Mouse (Mus musculus): Measurements from ENCODE around the gene Otof. TPM values are rescaled to one million over a fixed set of nuclear protein-coding genes. Genes with fewer than 3 reads are reported as not detected.

The Otof gene
- total and polyA plus RNA-seq, 3 experiments, result 0.04 to 0.07 TPM; not detected in 1

DNA sequence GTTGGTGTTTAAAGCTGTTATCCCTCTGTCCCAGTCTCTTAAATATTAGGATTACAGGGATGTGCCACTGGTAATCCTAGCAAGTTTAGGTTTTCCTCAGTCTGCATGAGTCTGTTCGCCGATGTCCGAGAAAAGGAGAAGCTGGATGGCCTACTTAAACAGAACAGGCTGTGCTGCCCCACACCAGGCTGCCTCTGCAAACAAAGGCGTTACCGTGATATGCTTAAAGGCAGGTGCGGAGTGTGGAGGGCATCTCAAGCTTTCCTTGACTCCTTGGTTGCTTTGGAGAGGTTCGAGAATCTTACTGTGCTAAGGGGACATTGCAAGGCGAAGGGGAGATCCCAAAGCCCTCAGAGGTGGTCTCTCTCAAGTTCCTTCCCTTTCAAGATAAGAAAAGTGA is 35.1 kb upstream of the Otof start:
- H3K9ac ChIP-seq (ENCODE audit: insufficient read depth, low read depth), result no peak overlapping the region
- peaks cover 0 to 6% of the 10 kb centered on the region in 2 experiments; a peak in 1 of 4 replicates for H3K4me1 ChIP-seq (ENCODE audit: control insufficient read depth in 1 of 2, insufficient read depth in 2 of 2)
- no peaks in the 10 kb centered on the region for H3K36me3 ChIP-seq (replicated peaks in 1 of 2; ENCODE audit: control insufficient read depth in 1 of 2, insufficient read depth in 1 of 2, low read length in 1 of 2)
- H3K27me3 ChIP-seq (replicated peaks), result peaks cover 12% of the 10 kb centered on the region
- H3K4me3 ChIP-seq (replicated peaks in 1 of 3; ENCODE audit: low read depth in 2 of 3, low read length in 2 of 3, poor library complexity in 1 of 3), result no peak overlapping the region
- no peaks in the 10 kb centered on the region for H3K79me2 ChIP-seq (replicated peaks; ENCODE audit: control insufficient read depth, extremely low read depth, insufficient read depth, poor library complexity, severe bottlenecking)
- dilution Hi-C loops (cut with MboI; ENCODE audit: extremely low pct_ligation_motif_present, extremely low pct_unique_long_range_greater_than_20kb, low sequenced_read_pairs), result no loop called here
- H3K27ac ChIP-seq (ENCODE audit: insufficient read depth, low read depth), result no peak overlapping the region
- DNase-seq (ENCODE audit: extremely low read depth), result no peak
- H3K4me2 ChIP-seq (ENCODE audit: insufficient read depth, low read depth, poor library complexity, severe bottlenecking), result no peak overlapping the region
- no peaks in the 10 kb centered on the region for H3K9me3 ChIP-seq (replicated peaks; ENCODE audit: low read length)
- in situ Hi-C loops (cut with MboI; ENCODE audit: low pct_ligation_motif_present, low pct_unique_long_range_greater_than_20kb, low sequenced_read_pairs), result no loop called here
- TF ChIP-seq MAX (IDR thresholded peaks at IDR 0.05; ENCODE audit: low read length), result no peak
- no peak for TF ChIP-seq NRF1 (IDR thresholded peaks at IDR 0.05; ENCODE audit: low read depth, low read length)
- TF ChIP-seq PAX5 (IDR thresholded peaks at IDR 0.05; ENCODE audit: low read length), result no peak
- no peak for TF ChIP-seq ZKSCAN1 (IDR thresholded peaks at IDR 0.05; ENCODE audit: borderline replicate concordance, low read depth, low read length)
- no peak for TF ChIP-seq CHD2 (IDR thresholded peaks at IDR 0.05; ENCODE audit: low read length)
- no peak for TF ChIP-seq E2F4 (IDR thresholded peaks at IDR 0.05; ENCODE audit: insufficient replicate concordance, low read depth, low read length)
- no peak for TF ChIP-seq MEF2A (IDR thresholded peaks at IDR 0.05; ENCODE audit: borderline replicate concordance, low read depth, low read length)
- no peak for TF ChIP-seq POLR2A (IDR thresholded peaks at IDR 0.05; ENCODE audit: low read depth, low read length)
- no peak for TF ChIP-seq RCOR1 (conservative IDR thresholded peaks at IDR 0.05; ENCODE audit: low read depth, low read length)
- TF ChIP-seq NELFE (IDR thresholded peaks at IDR 0.05; ENCODE audit: low read depth, low read length), result no peak
- TF ChIP-seq USF1 (IDR thresholded peaks at IDR 0.05; ENCODE audit: low read depth, low read length), result no peak
- no peak for TF ChIP-seq ZNF384 (IDR thresholded peaks at IDR 0.05; ENCODE audit: low read depth, low read length)
- TF ChIP-seq USF2 (conservative IDR thresholded peaks at IDR 0.05; ENCODE audit: low read depth, low read length), result no peak
- no peak for TF ChIP-seq ZMIZ1 (IDR thresholded peaks at IDR 0.05; ENCODE audit: low read depth, low read length)
- TF ChIP-seq UBTF (IDR thresholded peaks at IDR 0.05; ENCODE audit: low read depth, low read length), result no peak
- TF ChIP-seq MXI1 (IDR thresholded peaks at IDR 0.05; ENCODE audit: low read depth, low read length), result no peak

- no peak overlapping the region for H3K4me3 ChIP-seq (replicated peaks in 1 of 3; ENCODE audit: low read depth in 2 of 3, low read length in 2 of 3, poor library complexity in 1 of 3)
- H3K27ac ChIP-seq (ENCODE audit: insufficient read depth, low read depth), result no peak overlapping the region
- H3K9ac ChIP-seq (ENCODE audit: insufficient read depth, low read depth), result no peak overlapping the region
- TF ChIP-seq MYC (IDR thresholded peaks at IDR 0.05; ENCODE audit: low read depth, low read length) (no peak), CHD2 (IDR thresholded peaks at IDR 0.05; ENCODE audit: low read length) (no peak), PAX5 (IDR thresholded peaks at IDR 0.05; ENCODE audit: low read length) (no peak), USF1 (IDR thresholded peaks at IDR 0.05; ENCODE audit: low read depth, low read length) (no peak), USF2 (conservative IDR thresholded peaks at IDR 0.05; ENCODE audit: low read depth, low read length) (no peak), SIN3A (IDR thresholded peaks at IDR 0.05; ENCODE audit: low read length) (no peak), ZNF384 (IDR thresholded peaks at IDR 0.05; ENCODE audit: low read depth, low read length) (no peak), RAD21 (IDR thresholded peaks at IDR 0.05; ENCODE audit: low read depth, low read length) (no peak), SMC3 (IDR thresholded peaks at IDR 0.05; ENCODE audit: low read depth, low read length) (no peak), MAZ (IDR thresholded peaks at IDR 0.05; ENCODE audit: low read depth, low read length) (no peak)
- H3K79me2 ChIP-seq (replicated peaks; ENCODE audit: control insufficient read depth, extremely low read depth, insufficient read depth, poor library complexity, severe bottlenecking), result no peaks in the 10 kb centered on the region
- in situ Hi-C loops (cut with MboI; ENCODE audit: low pct_ligation_motif_present, low pct_unique_long_range_greater_than_20kb, low sequenced_read_pairs), result no loop called here
- no peaks in the 10 kb centered on the region for H3K9me3 ChIP-seq (replicated peaks; ENCODE audit: low read length)
- peaks cover 23% of the 10 kb centered on the region for H3K27me3 ChIP-seq (replicated peaks)
- DNase-seq (ENCODE audit: extremely low read depth), result no peak
- H3K4me1 ChIP-seq (ENCODE audit: control insufficient read depth in 1 of 2, insufficient read depth in 2 of 2), result peaks cover 0 to 6% of the 10 kb centered on the region in 2 experiments; a peak in 1 of 4 replicates
- dilution Hi-C loops (cut with MboI; ENCODE audit: extremely low pct_ligation_motif_present, extremely low pct_unique_long_range_greater_than_20kb, low sequenced_read_pairs), result no loop called here
- H3K4me2 ChIP-seq (ENCODE audit: insufficient read depth, low read depth, poor library complexity, severe bottlenecking), result no peak overlapping the region
- no peaks in the 10 kb centered on the region for H3K36me3 ChIP-seq (replicated peaks in 1 of 2; ENCODE audit: control insufficient read depth in 1 of 2, insufficient read depth in 1 of 2, low read length in 1 of 2)
Measured at GRCm38 (mm10) chr5:30495288-30495687, 33.6 kb upstream of the Otof start.
